9 mouse cellular contexts compared by ENCODE assay signal in the genomic region with DNA sequence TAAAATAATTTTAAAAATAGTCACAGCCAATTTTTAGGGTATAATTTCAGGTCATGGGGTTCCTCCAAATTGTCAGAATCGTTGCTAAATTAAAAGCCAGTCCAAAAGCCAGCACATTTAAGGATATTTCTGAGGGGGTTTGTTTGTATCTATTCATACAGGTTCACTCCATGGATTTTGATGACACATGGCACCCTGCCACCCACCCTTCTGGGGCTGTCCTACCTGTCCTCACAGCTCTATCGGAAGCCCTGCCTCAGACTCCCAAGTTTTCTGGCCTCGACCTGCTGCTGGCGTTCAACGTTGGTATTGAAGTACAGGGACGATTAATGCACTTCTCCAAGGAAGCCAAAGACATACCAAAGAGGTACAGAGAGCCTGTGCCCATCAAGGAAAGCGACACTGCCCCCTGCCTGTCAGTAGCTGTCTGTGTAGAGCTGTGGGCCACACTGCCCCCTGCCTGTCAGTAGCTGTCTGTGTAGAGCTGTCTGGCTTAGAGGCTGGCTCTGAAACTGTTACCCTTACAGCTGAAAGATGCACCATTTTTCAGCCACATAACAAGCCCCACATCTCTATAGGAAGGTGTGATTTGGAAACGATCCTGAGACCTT. TPM values are rescaled to one million over a fixed set of nuclear protein-coding genes. Genes with fewer than 3 reads are reported as not detected.
A peak's percentile ranks its signal among the peaks of the same experiment; 100 is the strongest.
DNase-seq lines count a peak whose midpoint lies in the region; ATAC-seq and TF ChIP-seq lines count a peak whose summit lies in the region.
"Had no signal": no experiment of that assay in that cellular context is flagged by ENCODE, and none has a peak within 500 bp of the region (broad histone marks: within the 10 kb centered on the region; RNA-seq: fewer than 3 reads in every experiment).

No protein-coding gene starts in this region.

- peak; percentile 78 for DNase-seq in c-Kit-positive CD71-negative TER-119-negative erythroid progenitor cells, embryonic 14.5 days (ENCODE audit: low read depth)
- peak; percentile 59 for DNase-seq in forebrain, embryonic 14.5 days (ENCODE audit: low spot score)
- peak; percentile 80 to 84 for DNase-seq in heart, postnatal 36 days
- peak; percentile 90 for DNase-seq in layer of hippocampus, adult 11-12 months (ENCODE audit: low spot score)
- peak; percentile 79 for DNase-seq in lung, adult 2 months
- DNase-seq in testis, postnatal 14 days (ENCODE audit: low spot score), result peak; percentile 74

- ATAC-seq in forebrain, embryonic 14.5 days, result peak; percentile 85

- H3K27me3 ChIP-seq in ES-Bruce4 (ENCODE audit: control insufficient read depth, insufficient read depth, low read length, poor library complexity, severe bottlenecking), result no peaks in the 10 kb centered on the region
- H3K27me3 ChIP-seq in forebrain, embryonic 14.5 days (replicated peaks; ENCODE audit: control insufficient read depth, insufficient read depth, low read length), result no peaks in the 10 kb centered on the region

- no peaks in the 10 kb centered on the region for H3K36me3 ChIP-seq in ES-Bruce4 (ENCODE audit: control insufficient read depth, insufficient read depth, low read length, poor library complexity, severe bottlenecking)
- H3K36me3 ChIP-seq in forebrain, embryonic 14.5 days (ENCODE audit: control insufficient read depth, insufficient read depth, low read length), result no peaks in the 10 kb centered on the region

- no peak overlapping the region for H3K9ac ChIP-seq in ES-Bruce4 (ENCODE audit: low read depth, poor library complexity, severe bottlenecking)
- no peak overlapping the region for H3K9ac ChIP-seq in forebrain, embryonic 14.5 days (ENCODE audit: low read length)

- TF ChIP-seq POLR2A in ES-Bruce4 (IDR thresholded peaks at IDR 0.05; ENCODE audit: insufficient read depth, low read length), result no peak
- TF ChIP-seq POLR2A in lung, adult 2 months (IDR thresholded peaks at IDR 0.05; ENCODE audit: borderline replicate concordance, extremely low read depth, low read depth, low read length), result no peak
- no peak for TF ChIP-seq POLR2A in olfactory bulb, adult 2 months (IDR thresholded peaks at IDR 0.05; ENCODE audit: insufficient read depth, low read depth, low read length)

- no peaks in the 10 kb centered on the region for H3K4me1 ChIP-seq in ES-Bruce4 (ENCODE audit: control insufficient read depth, insufficient read depth, low read length)
- no peaks in the 10 kb centered on the region for H3K4me1 ChIP-seq in forebrain, embryonic 14.5 days (ENCODE audit: control insufficient read depth, insufficient read depth, low read length)
- no peaks in the 10 kb centered on the region for H3K4me1 ChIP-seq in lung, adult 2 months (ENCODE audit: control insufficient read depth, insufficient read depth, low read length)
- H3K4me1 ChIP-seq in olfactory bulb, adult 2 months (ENCODE audit: control insufficient read depth, insufficient read depth, low read length), result no peaks in the 10 kb centered on the region

- intact Hi-C loops in heart, postnatal 36 days (cut with DNase I), result loop anchor here (1.0 kb wide), 1 partner anchor 39 kb away; no protein-coding TSS in a partner anchor

- no peak overlapping the region for H3K27ac ChIP-seq in ES-Bruce4 (ENCODE audit: insufficient read depth, low read length)
- H3K27ac ChIP-seq in forebrain, embryonic 14.5 days (ENCODE audit: low read depth, low read length), result no peak overlapping the region
- H3K27ac ChIP-seq in olfactory bulb, adult 2 months (ENCODE audit: insufficient read depth, low read depth, low read length), result no peak overlapping the region

- no peak overlapping the region for H3K4me2 ChIP-seq in forebrain, embryonic 14.5 days (ENCODE audit: low read length)

- no peaks in the 10 kb centered on the region for H3K9me3 ChIP-seq in ES-Bruce4 (replicated peaks; ENCODE audit: control insufficient read depth, insufficient read depth, low read length, poor library complexity, severe bottlenecking)
- H3K9me3 ChIP-seq in forebrain, embryonic 14.5 days (replicated peaks; ENCODE audit: control insufficient read depth, low read length), result no peaks in the 10 kb centered on the region

- 0 out of 2 replicates have a peak, but pooled peaks have one; percentile 22 for TF ChIP-seq EP300 in ES-Bruce4 (IDR thresholded peaks at IDR 0.05; ENCODE audit: insufficient read depth, low read depth, low read length)

- peak; percentile 100 for TF ChIP-seq CTCF in ES-Bruce4 (IDR thresholded peaks at IDR 0.05; ENCODE audit: low read depth, low read length)
- TF ChIP-seq CTCF in lung, adult 2 months (IDR thresholded peaks at IDR 0.05; ENCODE audit: insufficient read depth, low read length), result peak; percentile 100
- TF ChIP-seq CTCF in olfactory bulb, adult 2 months (IDR thresholded peaks at IDR 0.05; ENCODE audit: insufficient read depth, low read depth, low read length), result peak; percentile 66

- 38% methylated on average over 8 of the region's 8 CpGs for WGBS in forebrain, embryonic 14.5 days
- 22% methylated on average over 8 of the region's 8 CpGs for WGBS in lung, adult 2 months
- WGBS in olfactory bulb, adult 2 months, result 40% methylated on average over 8 of the region's 8 CpGs

- H3K4me3 ChIP-seq in ES-Bruce4 (ENCODE audit: low read depth, low read length), result no peak overlapping the region
- no peak overlapping the region for H3K4me3 ChIP-seq in forebrain, embryonic 14.5 days (ENCODE audit: low read depth, low read length)
- H3K4me3 ChIP-seq in lung, adult 2 months (replicated peaks; ENCODE audit: extremely low read depth, low read depth, low read length), result no peak overlapping the region
- H3K4me3 ChIP-seq in olfactory bulb, adult 2 months (ENCODE audit: insufficient read depth, low read depth, low read length), result no peak overlapping the region

RNA-seq across cellular contexts. Expression of gene Acod1, which starts 4.5 kb away (rescaled TPM):
- polyA plus RNA-seq in ES-Bruce4 (2011; ENCODE audit: insufficient read depth, insufficient read length, low read depth, missing spikeins), result not detected in 2 replicates
- not detected in 2 replicates for polyA plus RNA-seq in forebrain, embryonic 14.5 days (2014; fragmentation: Nextera tagmentation; extraction: Ambion mirVana)
- not detected for total RNA-seq in heart, postnatal 36 days (2021)
- polyA plus RNA-seq in lung, adult 2 months (2012; rRNA removed), result 0.03 and 0.15 TPM in 2 replicates
- not detected in 2 replicates for polyA plus RNA-seq in olfactory bulb, adult 2 months (2012; ENCODE audit: insufficient read depth, insufficient read length, low replicate concordance, missing spikeins)
- polyA plus RNA-seq: heart, embryonic 16.5 days had no signal

RNA-seq across cellular contexts. Expression of gene Cln5, which starts 18.8 kb away (rescaled TPM):
- 36.3 and 38.7 TPM in 2 replicates for polyA plus RNA-seq in ES-Bruce4 (2011; ENCODE audit: insufficient read depth, insufficient read length, low read depth, missing spikeins)
- 11.2 and 11.4 TPM in 2 replicates for polyA plus RNA-seq in forebrain, embryonic 14.5 days (2014; fragmentation: Nextera tagmentation; extraction: Ambion mirVana)
- 10 to 100 TPM; 17.0 to 18.7 TPM for total RNA-seq in heart, postnatal 36 days (2021)
- polyA plus RNA-seq in lung, adult 2 months (2012; rRNA removed), result 26.1 and 26.9 TPM in 2 replicates
- polyA plus RNA-seq in olfactory bulb, adult 2 months (2012; ENCODE audit: insufficient read depth, insufficient read length, low replicate concordance, missing spikeins), result not detected in 2 replicates

RNA-seq across cellular contexts. Expression of gene Fbxl3, which starts 48.1 kb away (rescaled TPM):
- polyA plus RNA-seq in ES-Bruce4 (2011; ENCODE audit: insufficient read depth, insufficient read length, low read depth, missing spikeins), result 79.9 and 89.9 TPM in 2 replicates
- polyA plus RNA-seq in forebrain, embryonic 14.5 days (2014; fragmentation: Nextera tagmentation; extraction: Ambion mirVana), result 26.9 and 28.1 TPM in 2 replicates
- total RNA-seq in heart, postnatal 36 days (2021), result 10 to 100 TPM; 57.5 to 65.3 TPM
- 82.7 and 123 TPM in 2 replicates for polyA plus RNA-seq in lung, adult 2 months (2012; rRNA removed)
- polyA plus RNA-seq in olfactory bulb, adult 2 months (2012; ENCODE audit: insufficient read depth, insufficient read length, low replicate concordance, missing spikeins), result not detected in 2 replicates

Comparison
In these comparisons a context has a peak if more than half of its experiments do, and no peak if none do; other contexts are left out.
1. RNA of gene Cln5, which starts 18.8 kb away (polyA plus RNA-seq): 36.3 to 38.7 TPM in ES-Bruce4, 26.1 to 26.9 TPM in lung, adult 2 months and 11.2 to 11.4 TPM in forebrain, embryonic 14.5 days; not detected in olfactory bulb, adult 2 months; every median in the first group is over 10 times any median in the second.
2. Peak in every context shown above with its lines, with median percentiles within 50 percentile points of each other: CTCF ChIP-seq and DNase-seq.